Mouse (Mus musculus) stomach, postnatal 0 days (tissue): ENCODE results near the gene Adcy1.

Experiments
- CTCF ChIP-seq: IDR thresholded peaks from 2 replicates; pipeline ENCODE4 v1.5.1; 2016; ENCODE audit warnings: antibody characterized with exemption, low read depth, mild to moderate bottlenecking, moderate library complexity
- EP300 ChIP-seq: optimal IDR thresholded peaks from 2 replicates; pipeline ENCODE3; 2016; ENCODE audit warnings: antibody characterized with exemption

DNA sequence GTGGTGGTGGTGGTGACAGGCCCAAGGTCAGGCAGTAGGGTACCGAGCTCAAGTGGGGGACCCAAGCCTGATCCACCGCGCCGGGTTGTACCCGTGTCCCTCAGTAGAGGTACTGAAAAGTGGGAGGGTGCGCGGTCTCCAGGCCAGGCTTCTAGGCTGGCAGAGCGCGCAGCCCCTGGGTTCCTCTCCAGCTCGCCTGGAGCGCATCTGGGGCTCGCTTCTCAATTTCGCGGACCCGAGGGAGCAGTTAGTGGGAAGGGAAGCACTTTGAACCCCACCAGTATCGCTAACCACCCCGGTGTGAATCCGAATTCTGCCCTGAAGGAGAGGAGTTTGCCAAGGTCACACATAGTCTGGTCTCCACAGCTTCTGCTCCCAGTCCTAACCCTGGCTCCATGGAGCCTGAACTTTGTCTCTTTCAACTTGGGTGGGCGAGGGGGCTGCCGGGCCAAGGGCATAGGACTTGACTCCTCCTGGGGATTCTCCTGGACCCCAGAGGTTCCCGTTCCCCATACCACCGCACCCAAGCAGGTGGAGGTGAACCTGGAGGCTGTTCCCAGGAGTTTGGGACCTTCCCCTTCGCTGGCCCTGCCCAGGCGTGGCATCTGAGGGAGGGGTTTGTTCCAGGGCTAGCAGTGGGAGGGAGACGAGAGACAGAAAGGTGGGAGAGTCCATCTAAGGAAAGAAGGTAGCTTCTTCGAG, 1.3 kb downstream of the Adcy1 start:
- TF ChIP-seq CTCF (no peak), EP300 (no peak)
